Mouse (Mus musculus) embryonic facial prominence, embryonic 11.5 days (tissue): ENCODE data around the gene Ccndbp1. TPM values are rescaled to one million over a fixed set of nuclear protein-coding genes. Genes with fewer than 3 reads are reported as not detected.

Experiments
- ATAC-seq: fragments of 200-750 bp; cut with Nextera tagmentation; replicated peaks from 2 replicates; pipeline ENCODE4 v1.8.0; 2017; ENCODE audit warnings: low read depth; ENCODE audit not compliant: insufficient number of reproducible peaks, low FRiP score, low TSS enrichment
- DNase-seq: peaks from one replicate; pipeline ENCODE4 v3.0.0-alpha.2; 2015; ENCODE audit warnings: low spot score
- H3K27ac ChIP-seq: fragments of 300-500 bp; sonication (generic); replicated peaks from 2 replicates; pipeline ENCODE4 v1.5.1; 2014; ENCODE audit warnings: mild to moderate bottlenecking, low read depth, low read length, control low read depth
- H3K27me3 ChIP-seq: fragments of 300-500 bp; sonication (generic); 2 replicates; pipeline ENCODE4 v1.6.1; 2014; ENCODE audit warnings: mild to moderate bottlenecking, low read length, moderate library complexity, mixed read lengths; ENCODE audit not compliant: control insufficient read depth, insufficient read depth
- H3K36me3 ChIP-seq: fragments of 300-500 bp; sonication (generic); replicated peaks from 2 replicates; pipeline ENCODE4 v1.6.1; 2014; ENCODE audit warnings: low read depth, mild to moderate bottlenecking, low read length, moderate library complexity, mixed read lengths; ENCODE audit not compliant: control insufficient read depth, insufficient read depth
- H3K4me1 ChIP-seq: fragments of 300-500 bp; sonication (generic); 2 replicates; pipeline ENCODE4 v1.6.1; 2014; ENCODE audit warnings: low read length, mixed read lengths; ENCODE audit not compliant: control insufficient read depth, insufficient read depth
- H3K4me2 ChIP-seq: fragments of 300-500 bp; sonication (generic); 2 replicates; pipeline ENCODE4 v1.6.1; 2014; ENCODE audit warnings: low read depth, mild to moderate bottlenecking, control low read depth, low read length, moderate library complexity
- H3K4me3 ChIP-seq: fragments of 300-500 bp; sonication (generic); 2 replicates; pipeline ENCODE4 v1.5.1; 2014; ENCODE audit warnings: low read depth, low read length, control low read depth
- H3K9ac ChIP-seq: fragments of 300-500 bp; sonication (generic); replicated peaks from 2 replicates; pipeline ENCODE4 v1.6.1; 2014; ENCODE audit warnings: mild to moderate bottlenecking, control low read depth, low read length
- H3K9me3 ChIP-seq: fragments of 300-500 bp; sonication (generic); replicated peaks from 2 replicates; pipeline ENCODE4 v1.6.1; 2016; ENCODE audit warnings: mild to moderate bottlenecking, low read length, inconsistent platforms, mixed read lengths; ENCODE audit not compliant: control insufficient read depth
- WGBS: fragments of 180-500 bp; shearing (Covaris S2); extraction: QIAGEN DNeasy Blood & Tissue Kit; methylation state at CpG from one replicate; pipeline ENCODE4 v1.1.7; 2014; 5-methylcytosine and 5-hydroxymethylcytosine counted together
- microRNA-seq: library from miRNA; unstranded; fragments of <30 nt; microRNA quantifications from one replicate; pipeline ENCODE4, GENCODE M21; 2016; ENCODE audit warnings: borderline number of aligned reads
- polyA plus RNA-seq: library from polyadenylated mRNA; unstranded; fragments of >200 nt; fragmentation: Nextera tagmentation; extraction: Ambion mirVana; gene quantifications from 2 replicates; pipeline ENCODE4 v1.2.1, GENCODE M21; 2014

Ccndbp1 gene
- polyA plus RNA-seq, 1 experiment from 2014 or later = 33.3 TPM

- Histone ChIP-seq H3K27ac (no peak overlapping the region), H3K36me3 (no peaks in the 10 kb centered on the region), H3K9ac (no peak overlapping the region), H3K4me1 (no peaks in the 10 kb centered on the region), H3K4me3 (no peak overlapping the region), H3K4me2 (no peak overlapping the region), H3K9me3 (no peaks in the 10 kb centered on the region), H3K27me3 (no peaks in the 10 kb centered on the region)
- ATAC-seq = no peak
- 70% methylated on average over 6 of the region's 6 CpGs for WGBS
- DNase-seq = no peak
Observed at GRCm38 (mm10) chr2:121057997-121058396, 49.8 kb downstream of the Ccndbp1 start.

GRCm38 (mm10) chr2:121061315-121061714, 53.1 kb downstream of the Ccndbp1 start:
- H3K27me3 ChIP-seq = no peaks in the 10 kb centered on the region
- no peak overlapping the region for H3K4me2 ChIP-seq
- ATAC-seq (no peak), DNase-seq (no peak)
- H3K36me3 ChIP-seq = no peaks in the 10 kb centered on the region
- WGBS = 83% methylated on average over 2 of the region's 2 CpGs
- no peaks in the 10 kb centered on the region for H3K4me1 ChIP-seq
- no peak overlapping the region for H3K27ac ChIP-seq
- H3K9me3 ChIP-seq = no peaks in the 10 kb centered on the region
- H3K4me3 ChIP-seq = no peak overlapping the region
- H3K9ac ChIP-seq = no peak overlapping the region

Small RNA genes lying within 50 kb of the gene (microRNA-seq; reads per million reads assigned to microRNA genes)
- gene Gm44325 = not detected

Other genes starting within 250 kb of the Ccndbp1 start
- 6.8 and 7.5 TPM in 2 replicates for gene Cdan1, start 158.3 kb upstream of the Ccndbp1 start, polyA plus RNA-seq
- gene Ttbk2, start 157.8 kb upstream of the Ccndbp1 start, polyA plus RNA-seq = 5.5 and 6.4 TPM in 2 replicates
- gene Ubr1, start 37.7 kb upstream of the Ccndbp1 start, polyA plus RNA-seq = 17.9 and 24.0 TPM in 2 replicates
- 2.1 and 2.8 TPM in 2 replicates for gene Tmem62, start 31.4 kb upstream of the Ccndbp1 start, polyA plus RNA-seq
- gene Epb42, start 28.7 kb downstream of the Ccndbp1 start, polyA plus RNA-seq = 6.5 and 6.7 TPM in 2 replicates
- gene Tgm5, start 77.4 kb downstream of the Ccndbp1 start, polyA plus RNA-seq = not detected in 2 replicates
- gene Tgm7, start 101.4 kb downstream of the Ccndbp1 start, polyA plus RNA-seq = not detected in 2 replicates
- 28.2 and 29.0 TPM in 2 replicates for gene Adal, start 132.0 kb downstream of the Ccndbp1 start, polyA plus RNA-seq
- 23.0 and 25.2 TPM in 2 replicates for gene Lcmt2, start 132.2 kb downstream of the Ccndbp1 start, polyA plus RNA-seq
- 60.7 and 65.1 TPM in 2 replicates for gene Tubgcp4, start 162.3 kb downstream of the Ccndbp1 start, polyA plus RNA-seq
- gene Zscan29, start 162.7 kb downstream of the Ccndbp1 start, polyA plus RNA-seq = 10.2 and 13.6 TPM in 2 replicates